Mouse (Mus musculus): Measurements from ENCODE around the gene Mvb12b.

The Mvb12b gene

GRCm38 (mm10) chr2:33884623-33885263 lies 3.0 kb downstream of the Mvb12b start:
- no peak for DNase-seq

- no peak for DNase-seq
Observed at GRCm38 (mm10) chr2:33879223-33879622, 8.5 kb downstream of the Mvb12b start.

- DNase-seq = peak; percentile 37
Observed at GRCm38 (mm10) chr2:33878437-33878836, 9.3 kb downstream of the Mvb12b start.

- DNase-seq = no peak
Observed at GRCm38 (mm10) chr2:33877663-33878360, 9.9 kb downstream of the Mvb12b start.

GRCm38 (mm10) chr2:33876529-33877290 lies 11.0 kb downstream of the Mvb12b start:
- peak; percentile 92 for DNase-seq

GRCm38 (mm10) chr2:33875594-33875993 lies 12.2 kb downstream of the Mvb12b start:
- no peak for DNase-seq

GRCm38 (mm10) chr2:33874856-33875576 lies 12.7 kb downstream of the Mvb12b start:
- DNase-seq = no peak

- DNase-seq = no peak
Observed at GRCm38 (mm10) chr2:33874367-33874766, 13.4 kb downstream of the Mvb12b start.

- DNase-seq = no peak
Observed at GRCm38 (mm10) chr2:33873501-33873900, 14.2 kb downstream of the Mvb12b start.

- DNase-seq = no peak
Observed at GRCm38 (mm10) chr2:33872841-33873271, 14.9 kb downstream of the Mvb12b start.

GRCm38 (mm10) chr2:33871181-33871520 lies 16.6 kb downstream of the Mvb12b start:
- DNase-seq = no peak

- no peak for DNase-seq
Observed at GRCm38 (mm10) chr2:33870369-33871180, 17.2 kb downstream of the Mvb12b start.

- DNase-seq = no peak
Observed at GRCm38 (mm10) chr2:33869689-33870343, 17.9 kb downstream of the Mvb12b start.

GRCm38 (mm10) chr2:33868996-33869688 lies 18.6 kb downstream of the Mvb12b start:
- no peak for DNase-seq

- no peak for DNase-seq
Observed at GRCm38 (mm10) chr2:33868322-33868721, 19.4 kb downstream of the Mvb12b start.

- DNase-seq = no peak
Observed at GRCm38 (mm10) chr2:33856746-33857145, 31.0 kb downstream of the Mvb12b start.

- DNase-seq = no peak
Observed at GRCm38 (mm10) chr2:33853011-33853976, 34.5 kb downstream of the Mvb12b start.

GRCm38 (mm10) chr2:33847196-33847834 lies 40.4 kb downstream of the Mvb12b start:
- no peak for DNase-seq

GRCm38 (mm10) chr2:33846635-33847034 lies 41.1 kb downstream of the Mvb12b start:
- DNase-seq = no peak

Data from retina, postnatal 1 day (tissue).